Mouse (Mus musculus) cerebellum, adult 18-20 months (tissue): Measurements from ENCODE around the gene Gstt1.
A peak's percentile ranks its signal among the peaks of the same experiment; 100 is the strongest.

Experiments
- DNase-seq, 2 experiments: peaks; one replicate each; pipeline ENCODE4 v3.0.0; 2021

The Gstt1 gene

DNA sequence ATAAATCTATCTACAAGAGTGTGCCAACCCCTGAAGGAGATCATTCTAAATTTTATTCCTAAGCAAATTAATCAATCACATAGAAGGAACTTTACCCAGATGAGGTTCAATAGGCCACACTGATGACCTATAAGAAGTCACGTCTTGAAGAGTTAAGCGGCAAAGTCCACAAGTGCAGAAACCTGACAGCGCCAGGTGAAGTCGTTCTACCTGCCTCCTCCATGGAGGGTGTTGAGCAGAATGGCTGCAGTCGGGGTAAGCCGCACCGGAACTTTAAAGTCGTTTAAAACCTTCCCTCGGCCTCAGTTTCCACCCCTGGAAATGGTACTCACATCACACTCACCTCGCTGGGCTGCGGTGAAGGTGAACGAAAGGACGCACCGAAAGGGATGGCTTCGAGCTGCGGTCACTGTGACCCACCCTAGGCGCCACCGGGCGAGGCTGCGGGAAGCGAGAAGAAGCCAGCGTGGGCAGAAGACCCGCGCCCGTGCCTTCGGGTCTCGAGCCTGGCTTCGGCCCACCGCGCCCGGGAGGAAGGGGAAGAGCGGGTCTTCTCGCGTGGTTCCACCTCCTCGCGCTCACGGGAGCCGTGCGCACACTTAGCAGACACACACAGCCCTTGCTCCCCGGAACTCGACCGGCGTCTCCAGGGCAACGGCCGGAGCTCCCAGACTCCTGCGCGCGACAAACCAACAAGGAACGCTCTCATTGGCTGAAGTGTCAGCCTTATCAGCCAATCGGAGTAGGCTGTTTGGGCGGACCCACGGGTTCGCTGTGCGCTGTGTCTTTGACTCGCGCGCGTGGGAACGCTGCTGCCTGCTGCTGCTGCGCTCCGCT is 34.5 kb downstream of the Gstt1 start, which contains the start of gene Cabin1:
Gene Cabin1 (minus strand): TSS at position 660 of the 837 bp plus-strand sequence.
- DNase-seq: peak; percentile 96 to 98

DNA sequence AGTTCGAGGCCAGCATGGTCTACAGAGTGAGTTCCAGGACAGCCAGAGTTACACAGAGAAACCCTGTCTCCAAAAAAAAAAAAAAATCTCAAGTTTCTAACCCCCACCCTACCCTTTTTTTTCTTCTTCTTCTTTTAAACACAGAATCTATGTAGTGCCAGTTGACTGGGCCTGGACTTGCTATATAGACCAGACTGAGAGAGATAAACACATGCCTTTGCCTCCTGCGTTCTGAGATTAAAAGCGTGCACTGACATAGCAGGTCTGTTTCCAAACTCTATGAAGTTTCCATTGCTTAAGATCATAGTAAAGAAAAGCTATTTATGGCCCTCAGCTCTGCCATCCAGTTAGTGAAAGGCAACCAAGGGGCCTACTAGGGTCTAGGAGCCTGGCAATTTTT is 36.0 kb downstream of the Gstt1 start:
- no peak for DNase-seq

DNA sequence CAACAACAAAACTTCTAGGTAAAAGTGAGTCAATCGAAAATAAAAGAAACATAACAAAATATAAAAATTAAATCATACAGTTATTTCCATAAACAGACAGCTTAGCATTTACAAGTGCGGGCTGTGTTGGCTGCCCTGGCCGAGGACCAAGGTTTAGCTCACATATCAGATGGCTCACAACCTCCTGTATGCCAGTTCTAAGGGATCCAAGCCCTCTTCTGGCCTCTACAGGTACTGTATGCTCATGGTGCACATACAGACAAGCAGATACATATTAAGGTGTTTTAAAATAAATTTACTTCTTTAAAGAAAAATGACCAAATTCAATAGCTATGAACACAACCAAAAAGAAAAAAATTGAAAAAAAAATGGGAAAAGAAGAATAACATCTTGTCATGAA is 38.1 kb downstream of the Gstt1 start:
- DNase-seq: no peak

DNA sequence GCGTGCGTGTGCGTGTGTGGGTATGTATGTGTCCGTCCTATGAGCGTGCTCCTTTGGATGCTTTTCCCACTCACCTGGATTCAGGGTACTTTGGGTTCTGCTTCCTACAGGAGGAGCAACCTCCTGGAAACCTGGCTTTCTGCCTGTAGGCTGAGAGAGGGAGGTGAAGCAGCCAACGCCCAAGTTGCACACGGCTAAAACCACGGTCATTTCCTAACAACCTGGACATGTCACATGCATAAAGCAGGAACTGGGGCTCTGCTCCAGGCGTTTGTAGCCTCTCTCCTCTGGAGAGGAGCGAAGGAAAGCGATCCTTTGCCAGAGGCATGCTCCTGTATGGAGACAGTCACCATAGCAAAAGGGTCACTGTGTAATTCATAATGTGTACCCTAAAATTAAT is 41.7 kb downstream of the Gstt1 start:
- no peak for DNase-seq

DNA sequence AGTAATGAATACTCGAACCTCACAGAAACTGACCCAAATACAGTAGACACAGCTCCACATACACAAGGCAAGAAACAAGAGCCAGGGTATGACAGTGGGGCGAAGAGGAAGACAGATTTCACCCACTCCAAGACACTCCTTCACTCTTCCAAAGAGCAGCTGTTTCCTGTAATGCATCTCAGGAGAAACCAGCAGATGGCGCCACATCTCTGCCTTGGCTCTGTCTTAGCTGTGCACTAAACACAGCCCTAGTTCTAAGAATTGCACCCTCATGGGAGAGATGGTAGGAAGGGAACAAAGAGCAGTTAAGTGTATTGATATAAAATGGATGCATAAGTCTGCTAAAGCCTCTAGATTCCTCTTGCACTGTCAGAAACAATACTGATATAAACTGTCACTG is 54.4 kb downstream of the Gstt1 start:
- DNase-seq: peak; percentile 86 to 91

DNA sequence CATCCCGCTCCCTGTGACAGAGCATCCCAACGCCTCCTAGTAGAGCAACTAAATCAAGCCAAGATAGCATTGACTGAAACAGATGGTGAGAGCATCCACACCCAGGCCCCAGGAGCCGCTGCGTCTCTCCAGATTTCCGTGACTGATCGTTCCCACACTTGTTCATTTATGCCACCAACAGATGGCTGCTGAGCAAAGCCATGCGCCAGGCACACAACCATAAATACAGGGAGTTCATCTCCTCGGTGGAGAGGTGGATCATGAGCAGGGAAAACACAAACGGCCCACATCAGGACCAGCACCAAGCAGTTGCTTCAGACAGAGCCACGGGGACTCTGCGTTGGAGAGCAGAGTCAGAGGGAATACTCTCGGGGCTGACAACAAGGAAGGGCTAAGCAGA is 55.0 kb downstream of the Gstt1 start:
- peak; percentile 67 to 68 for DNase-seq

DNA sequence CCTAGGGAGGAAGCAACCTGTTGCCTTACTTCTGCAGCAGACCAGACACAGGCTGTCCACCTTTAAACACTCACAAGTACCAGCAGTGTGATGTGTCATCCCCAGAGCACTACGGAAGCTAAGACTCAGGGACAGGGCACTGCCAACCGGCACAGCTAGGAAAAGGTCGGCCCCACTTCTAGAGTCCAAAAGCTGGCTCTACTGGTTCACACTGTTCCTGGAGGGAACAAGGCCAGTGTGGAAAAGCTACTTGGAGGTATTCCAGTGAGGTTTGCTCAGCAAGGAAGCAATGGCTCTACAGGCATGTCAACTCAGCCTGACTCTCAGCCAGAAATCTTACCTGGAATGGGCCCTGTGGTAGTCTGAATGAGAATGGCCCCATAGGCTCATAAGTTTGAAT is 57.5 kb downstream of the Gstt1 start:
- DNase-seq: peak; percentile 30
